Mouse (Mus musculus): ENCODE data around the gene Psors1c2.
"Not testable (repeated sequence)": the region's sequence is repeated elsewhere in the genome, so short reads cannot be mapped to it uniquely, and the experiment has no call there.

Psors1c2 gene

DNA sequence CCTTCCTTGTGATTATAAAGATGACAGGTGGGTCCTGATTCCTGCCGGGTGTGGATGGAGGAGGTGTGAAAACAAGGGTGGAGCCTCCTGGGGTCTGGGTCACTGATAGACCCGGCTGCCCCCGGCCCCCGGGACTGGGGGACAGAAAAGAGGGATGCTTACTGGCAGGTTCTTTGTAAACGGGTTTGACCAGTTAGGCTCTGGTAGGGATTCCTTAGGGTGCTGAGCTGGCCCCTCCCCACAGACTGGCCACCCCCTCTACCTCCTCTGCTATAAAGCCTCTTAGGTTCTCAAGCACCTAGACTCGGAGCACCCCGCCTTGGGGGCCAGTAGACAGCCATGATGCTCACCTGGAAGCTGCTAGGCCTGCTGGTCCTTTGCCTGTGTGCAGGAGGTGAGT is at the start of gene Psors1c2:
Gene Psors1c2, plus strand, starts transcription at position 301 of the 400 bp plus-strand sequence.
- DNase-seq: no peak

GRCm38 (mm10) chr17:35484066-35484465 is 48.9 kb upstream of the Psors1c2 start:
- no peak for DNase-seq

DNA sequence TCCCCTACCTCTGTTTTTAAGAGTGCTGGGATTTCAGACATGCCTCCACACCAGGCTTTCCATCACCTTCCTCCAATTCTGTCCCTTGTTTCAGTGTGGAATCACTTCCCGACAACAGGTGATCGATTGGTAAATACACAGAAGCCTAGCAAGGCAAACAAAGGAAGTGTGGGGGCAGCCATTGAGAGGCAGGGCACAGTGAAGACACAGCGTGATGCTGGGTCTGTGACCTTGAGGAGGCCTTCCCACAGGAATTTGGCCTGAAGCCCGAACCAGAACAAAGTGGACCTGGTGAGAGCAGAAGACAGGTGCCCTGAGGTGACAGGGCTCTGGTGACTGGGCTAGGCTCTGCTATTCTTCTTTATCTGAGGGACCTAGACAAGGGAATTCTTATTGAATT is 47.3 kb upstream of the Psors1c2 start:
- DNase-seq: no peak

- no peak for DNase-seq
These were observed 46.3 kb upstream of the Psors1c2 start for GRCm38 (mm10) chr17:35486726-35487125.

- no peak for DNase-seq
These were observed 45.0 kb upstream of the Psors1c2 start for GRCm38 (mm10) chr17:35488041-35488440.

DNA sequence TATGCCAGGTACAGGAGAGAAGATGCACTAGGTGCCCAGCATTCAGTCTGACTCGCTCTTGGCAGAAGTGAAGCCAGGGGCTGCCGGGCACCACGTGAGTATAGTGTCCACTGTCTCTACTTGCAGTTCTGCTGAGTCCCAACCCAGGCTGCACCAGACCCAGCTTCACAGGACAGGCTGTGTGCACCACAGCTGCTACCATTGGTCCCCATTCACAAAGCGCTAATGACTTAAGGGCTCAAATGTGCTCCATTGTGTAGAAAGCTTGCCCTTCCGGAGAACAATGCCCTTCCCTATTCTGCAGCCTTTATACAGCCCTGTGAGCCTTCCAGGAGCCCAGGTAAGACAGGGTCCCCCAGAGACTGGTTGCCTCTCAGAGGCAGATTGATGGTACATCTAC is 42.7 kb upstream of the Psors1c2 start:
- peak; percentile 60 for DNase-seq

DNA sequence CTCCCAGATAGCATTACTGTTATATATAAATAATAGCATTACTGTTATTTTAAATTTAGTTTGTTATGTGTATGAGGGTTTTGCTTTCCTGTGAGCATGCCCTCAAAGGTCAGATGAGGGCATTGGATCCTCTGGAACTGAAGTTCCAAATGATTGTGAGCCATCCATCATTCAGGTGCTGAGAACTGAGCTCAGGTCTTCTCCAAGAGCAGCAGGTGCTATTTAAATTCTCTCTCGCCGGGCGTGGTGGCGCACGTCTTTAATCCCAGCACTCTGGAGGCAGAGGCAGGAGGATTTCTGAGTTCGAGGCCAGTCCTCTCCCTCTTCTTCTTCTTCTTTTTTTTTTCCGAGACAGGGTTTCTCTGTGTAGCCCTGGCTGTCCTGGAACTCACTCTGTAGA is 35.9 kb upstream of the Psors1c2 start:
- DNase-seq: no peak

GRCm38 (mm10) chr17:35502226-35502625 is 30.8 kb upstream of the Psors1c2 start:
- no peak for DNase-seq

DNA sequence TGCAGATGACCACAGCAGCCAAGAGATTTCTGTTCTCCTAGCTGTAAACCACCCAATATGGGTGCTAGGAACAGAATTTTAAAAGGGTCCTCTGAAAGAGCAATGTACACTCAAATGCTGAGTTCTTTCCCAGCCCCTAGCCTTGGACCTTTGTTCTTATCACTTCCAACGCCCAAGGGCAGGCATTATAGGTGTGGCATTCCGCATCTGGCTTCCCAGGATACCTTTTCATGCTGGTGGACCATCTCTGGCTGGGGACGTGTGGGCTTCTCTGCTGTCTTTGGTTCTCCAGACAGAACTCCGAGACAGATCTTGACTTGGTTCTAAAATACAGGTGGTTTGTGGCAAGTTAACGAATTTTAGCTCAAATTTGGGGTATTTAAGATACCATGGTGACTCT is 30.2 kb upstream of the Psors1c2 start:
- no peak for DNase-seq

DNA sequence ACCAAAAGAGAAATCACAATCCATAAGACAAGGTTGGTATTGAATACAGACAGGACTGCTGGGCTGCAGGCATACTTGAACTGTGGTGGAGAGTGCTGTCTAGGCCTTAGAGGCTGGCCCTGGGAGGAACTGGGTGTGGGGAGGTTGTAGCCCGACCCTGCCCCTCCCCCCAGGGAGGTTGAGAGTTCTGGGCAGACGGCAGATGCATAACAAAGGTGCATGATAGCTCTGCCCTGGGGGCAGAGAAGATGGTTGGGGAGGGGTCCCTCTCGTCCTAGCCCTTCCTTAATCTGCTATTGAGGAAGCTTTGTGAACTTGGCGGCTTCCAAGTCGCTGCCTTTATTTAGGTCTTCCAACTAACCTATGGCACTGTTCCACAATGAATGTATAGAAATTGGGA is 29.2 kb upstream of the Psors1c2 start:
- no peak for DNase-seq

DNA sequence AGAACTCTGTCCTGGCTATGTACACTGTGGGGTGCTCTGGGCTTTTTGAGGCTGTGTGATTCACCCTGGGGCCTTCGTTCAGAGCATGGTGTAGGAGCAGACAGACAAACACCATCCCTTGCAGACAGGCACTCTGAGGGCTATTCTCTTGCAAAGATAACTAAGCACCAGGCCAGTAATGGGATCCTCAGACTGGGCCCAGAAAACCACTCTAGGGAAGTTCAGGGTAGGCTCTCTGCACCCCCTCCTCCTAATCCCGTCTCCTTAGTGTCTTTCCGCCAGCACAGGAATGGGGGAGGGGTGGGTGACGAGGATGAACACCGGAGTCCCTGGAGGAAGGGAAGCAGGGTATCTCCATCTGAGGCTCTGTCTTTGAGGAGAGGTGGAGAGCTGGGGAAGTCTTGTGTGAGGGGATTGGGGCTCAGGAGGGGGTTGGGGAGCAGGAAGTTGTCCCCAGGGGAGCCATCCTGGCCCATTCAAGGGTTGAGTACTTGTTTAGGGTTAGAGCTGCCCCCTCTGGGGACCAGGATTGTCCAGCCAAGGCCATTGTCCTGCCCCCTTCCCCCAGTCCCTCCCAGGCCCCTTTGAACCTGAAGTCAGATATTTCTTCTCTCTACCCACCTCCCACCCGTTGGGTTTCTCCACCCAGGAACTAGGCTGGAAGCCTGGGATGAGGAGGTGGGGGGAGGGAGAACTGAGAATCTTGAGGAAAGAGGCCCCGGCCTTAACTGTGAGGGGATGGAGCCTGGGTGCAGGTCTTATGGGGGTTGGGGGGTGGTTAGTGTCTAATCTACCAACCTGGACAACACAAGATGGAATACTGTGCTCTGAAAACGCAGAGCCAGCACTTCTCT is 28.1 kb upstream of the Psors1c2 start:
- no peak for DNase-seq

- DNase-seq: no peak
These were observed 27.2 kb upstream of the Psors1c2 start, which contains the start of gene Pou5f1 for GRCm38 (mm10) chr17:35505776-35506175. Pou5f1 (plus strand) TSS chr17:35506018.

GRCm38 (mm10) chr17:35506881-35507280 is 26.1 kb upstream of the Psors1c2 start:
- DNase-seq: no peak

DNA sequence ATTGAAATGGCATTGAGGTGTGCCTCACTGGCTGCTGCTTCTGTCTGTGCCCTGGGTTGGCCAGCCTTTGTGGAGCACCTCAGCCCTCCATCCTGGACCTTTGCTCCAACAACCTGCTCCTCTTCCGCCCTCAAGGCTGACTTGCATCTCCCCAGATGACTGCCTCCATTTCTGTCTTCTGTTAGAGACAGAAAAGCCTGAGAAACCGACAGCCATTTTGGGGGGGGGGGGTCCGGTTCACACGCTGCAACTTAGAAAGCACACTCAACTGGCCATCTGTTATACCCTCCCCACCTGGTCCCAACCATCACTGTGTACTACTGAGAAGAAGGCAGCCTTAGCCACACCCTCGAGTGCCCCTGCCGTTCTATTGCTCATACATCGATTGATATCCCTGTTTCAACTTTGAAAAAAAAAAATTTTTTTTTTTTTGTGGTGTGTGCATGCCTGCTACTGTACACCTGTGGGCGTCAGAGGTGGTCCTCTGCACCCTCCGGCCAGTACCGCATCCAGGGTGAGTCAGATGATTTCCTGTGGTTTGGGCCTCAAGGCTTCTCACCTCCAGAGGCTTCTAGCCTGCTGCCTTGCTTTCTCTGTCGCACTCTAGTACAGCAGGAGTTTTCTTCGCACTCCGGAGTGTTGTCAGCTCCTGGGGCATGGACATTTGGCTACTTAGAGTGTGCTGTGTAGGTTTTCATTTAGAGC is 25.3 kb upstream of the Psors1c2 start:
- no peak for DNase-seq

DNA sequence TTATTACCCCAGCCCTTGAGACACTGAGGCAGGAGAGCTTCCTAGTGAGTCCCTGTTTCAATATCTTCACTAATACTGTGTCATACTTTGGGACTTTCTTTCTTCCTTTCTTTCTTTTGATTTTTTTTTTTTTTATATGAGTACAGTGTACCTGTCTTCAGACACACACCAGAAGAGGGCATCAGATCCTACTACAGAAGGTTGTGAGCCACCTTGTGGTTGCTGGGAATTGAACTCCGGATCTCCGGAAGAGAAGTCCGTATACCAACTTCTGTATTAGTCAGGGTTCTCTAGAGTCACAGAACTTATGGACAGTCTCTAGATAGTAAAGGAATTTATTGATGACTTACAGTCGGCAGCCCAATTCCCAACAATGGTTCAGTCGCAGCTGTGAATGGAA is 24.7 kb upstream of the Psors1c2 start:
- DNase-seq: not testable (repeated sequence)

DNA sequence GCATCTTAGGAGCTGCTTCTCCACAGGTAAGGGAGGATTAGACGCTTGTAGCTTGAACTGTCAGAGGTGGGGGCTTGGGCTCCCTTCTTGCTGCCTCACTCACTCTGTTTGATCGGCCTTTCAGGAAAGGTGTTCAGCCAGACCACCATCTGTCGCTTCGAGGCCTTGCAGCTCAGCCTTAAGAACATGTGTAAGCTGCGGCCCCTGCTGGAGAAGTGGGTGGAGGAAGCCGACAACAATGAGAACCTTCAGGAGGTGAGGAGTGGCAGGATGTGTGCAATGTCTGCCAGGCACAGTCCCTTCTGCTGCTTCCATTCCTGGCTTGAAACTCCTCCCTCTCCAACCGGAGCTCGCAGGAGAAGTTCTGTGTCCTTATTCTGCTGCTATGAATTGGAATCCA is 23.7 kb upstream of the Psors1c2 start:
- DNase-seq: no peak

DNA sequence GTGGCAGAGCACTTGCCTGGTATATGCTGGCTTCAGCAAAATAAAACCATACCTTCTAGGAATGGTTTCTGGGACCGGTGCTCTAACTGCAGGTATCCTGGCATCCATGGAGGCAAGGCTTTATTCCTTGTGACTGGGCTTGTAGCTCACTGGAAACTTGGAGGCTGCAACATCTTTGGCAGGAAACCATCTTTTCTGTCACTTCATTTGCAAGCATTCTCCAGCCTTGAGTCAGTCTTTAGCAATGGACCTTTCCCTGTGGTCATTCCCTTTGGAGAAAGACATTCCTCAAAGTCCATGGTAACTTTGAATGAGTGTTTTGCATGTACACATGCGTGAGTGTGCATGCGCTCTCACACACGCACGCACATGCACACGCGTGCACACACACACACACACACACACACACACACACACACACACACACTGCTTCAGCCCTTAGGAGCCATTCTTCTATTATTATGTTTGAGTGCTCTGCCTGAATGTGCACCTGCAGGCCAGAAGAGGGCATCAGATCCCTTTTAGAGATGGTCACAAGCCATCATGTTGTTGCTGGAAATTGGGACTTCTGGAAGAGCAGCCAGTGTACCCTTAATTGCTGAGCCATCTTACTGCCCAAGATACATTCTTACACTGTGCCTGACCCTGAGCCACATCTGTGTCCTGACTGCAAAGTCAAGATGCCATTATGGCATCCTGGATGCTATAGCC is 19.9 kb upstream of the Psors1c2 start:
- no peak for DNase-seq

- peak; percentile 94 for DNase-seq
These were observed 19.1 kb upstream of the Psors1c2 start for GRCm38 (mm10) chr17:35513886-35514285.

DNA sequence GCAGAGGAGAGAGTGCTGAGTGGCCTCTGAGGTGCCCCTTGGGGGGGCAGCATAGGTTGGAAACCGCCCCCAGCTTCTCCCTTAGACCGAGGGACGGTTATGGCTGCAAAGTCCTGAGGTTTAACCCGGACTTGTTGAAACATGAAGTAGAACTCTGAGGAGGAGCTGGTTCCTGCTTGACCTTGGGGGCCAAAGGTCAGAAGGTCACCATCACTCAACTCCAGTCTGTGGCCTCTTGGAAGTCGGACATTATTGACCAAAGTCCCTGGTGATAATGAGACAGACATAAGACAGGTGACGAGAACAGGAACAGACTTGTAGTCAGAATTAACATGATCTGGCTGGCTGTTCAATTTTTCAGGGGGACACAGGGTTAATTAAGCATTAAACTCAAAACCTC is 18.2 kb upstream of the Psors1c2 start:
- DNase-seq: no peak

DNA sequence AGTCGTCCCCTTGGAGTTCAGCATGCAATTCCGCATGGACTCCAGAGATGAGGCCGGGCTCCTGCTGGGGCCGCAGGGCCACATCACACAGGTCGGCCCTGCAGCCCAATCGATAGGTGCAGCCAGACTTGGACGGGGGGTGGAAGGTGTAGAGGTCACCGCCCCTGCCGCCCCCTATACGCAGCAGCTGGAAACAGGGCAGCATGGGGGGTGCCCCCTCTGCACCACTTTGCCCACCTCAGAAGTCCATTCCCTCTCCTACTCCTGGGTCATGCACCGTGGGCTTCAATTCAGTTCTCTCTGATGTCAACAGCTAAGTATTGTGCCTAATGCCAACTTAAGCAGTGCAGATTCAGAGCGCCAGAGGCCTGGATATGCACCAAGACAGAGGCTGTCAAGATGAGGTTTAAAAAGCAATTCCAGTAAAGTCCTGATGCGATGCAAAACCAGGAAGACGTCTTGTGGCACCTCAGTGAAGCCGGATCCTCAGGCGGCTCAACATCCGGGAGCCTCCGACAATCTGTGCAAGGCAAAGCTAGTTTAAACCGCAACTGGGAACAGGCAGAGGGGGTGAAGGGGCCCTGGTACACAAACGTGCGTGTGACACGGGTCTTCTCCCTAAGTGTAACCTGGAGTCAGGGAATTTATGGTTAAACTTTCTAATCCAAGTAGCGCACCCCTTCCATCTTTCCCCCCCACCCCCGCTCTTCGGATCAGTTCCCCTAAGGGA is 16.9 kb upstream of the Psors1c2 start:
- DNase-seq: peak; percentile 92

GRCm38 (mm10) chr17:35516652-35517500 is 16.1 kb upstream of the Psors1c2 start, which contains the start of the genes Tcf19 and Cchcr1:
Tcf19 (minus strand) TSS chr17:35516824.
Cchcr1 (plus strand) TSS chr17:35517100.
- peak; percentile 100 for DNase-seq

DNA sequence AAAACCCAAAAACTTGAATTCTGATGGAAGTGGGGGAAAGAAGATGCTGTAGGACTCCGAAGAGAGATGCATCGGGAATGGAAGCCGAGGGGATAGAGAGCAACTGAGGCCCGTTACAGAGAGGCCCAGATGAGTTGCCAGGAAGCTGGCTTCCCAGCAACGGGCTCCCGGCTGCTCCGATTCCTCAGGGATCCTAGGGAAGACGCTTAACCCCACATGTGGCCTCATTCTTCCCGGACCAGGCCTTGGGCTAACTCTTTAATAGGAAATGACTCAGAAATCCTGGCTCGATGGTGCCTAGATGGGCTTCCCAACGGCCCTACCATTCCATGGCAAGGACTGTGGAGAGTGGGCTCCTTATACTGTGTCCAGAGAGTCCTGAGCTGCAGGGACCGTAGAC is 15.5 kb upstream of the Psors1c2 start:
- DNase-seq: peak; percentile 94
